Comparison of ENCODE assay signal across 11 mouse cellular contexts in genomic region chr16:44679082-44679481, GRCm38 (mm10). TPM values are rescaled to one million over a fixed set of nuclear protein-coding genes. Genes with fewer than 3 reads are reported as not detected.
DNase-seq lines count a peak whose midpoint lies in the region; ATAC-seq lines count a peak whose summit lies in the region.
"Had no signal": no experiment of that assay in that cellular context is flagged by ENCODE, and none has a peak within 500 bp of the region (broad histone marks: within the 10 kb centered on the region; RNA-seq: fewer than 3 reads in every experiment).

No protein-coding gene starts in this region.

- peaks cover 41% of the 10 kb centered on the region for H3K4me1 ChIP-seq in embryonic facial prominence, embryonic 13.5 days
- peaks cover 7% of the 10 kb centered on the region for H3K4me1 ChIP-seq in forebrain, embryonic 11.5 days (replicated peaks; ENCODE audit: control insufficient read depth, insufficient read depth, low read length)
- H3K4me1 ChIP-seq in hindbrain, embryonic 16.5 days (ENCODE audit: control insufficient read depth, insufficient read depth, low read depth, low read length): peaks cover 7% of the 10 kb centered on the region
- H3K4me1 ChIP-seq in midbrain, embryonic 14.5 days (ENCODE audit: control insufficient read depth, insufficient read depth, low read length): peaks cover 27% of the 10 kb centered on the region

- H3K9ac ChIP-seq in embryonic facial prominence, embryonic 13.5 days: no peak overlapping the region
- H3K9ac ChIP-seq in forebrain, embryonic 11.5 days (ENCODE audit: low read length): no peak overlapping the region
- no peak overlapping the region for H3K9ac ChIP-seq in hindbrain, embryonic 16.5 days (ENCODE audit: low read depth, low read length)
- H3K9ac ChIP-seq in midbrain, embryonic 14.5 days (replicated peaks; ENCODE audit: low read length): 0 out of 2 replicates have a peak overlapping the region, but pooled peaks have one; percentile 1
- H3K9ac ChIP-seq: lung, embryonic 15.5 days had no signal

- H3K36me3 ChIP-seq in embryonic facial prominence, embryonic 13.5 days: no peaks in the 10 kb centered on the region
- H3K36me3 ChIP-seq in forebrain, embryonic 11.5 days (ENCODE audit: control insufficient read depth, insufficient read depth, low read length): no peaks in the 10 kb centered on the region; the same call in 1 of the 2 replicates
- no peaks in the 10 kb centered on the region for H3K36me3 ChIP-seq in hindbrain, embryonic 16.5 days (ENCODE audit: control insufficient read depth, insufficient read depth, low read length)
- H3K36me3 ChIP-seq in midbrain, embryonic 14.5 days (ENCODE audit: control insufficient read depth, insufficient read depth, low read length): no peaks in the 10 kb centered on the region
- H3K36me3 ChIP-seq: lung, embryonic 15.5 days had no signal

- no peaks in the 10 kb centered on the region for H3K27me3 ChIP-seq in embryonic facial prominence, embryonic 13.5 days
- no peaks in the 10 kb centered on the region for H3K27me3 ChIP-seq in forebrain, embryonic 11.5 days (ENCODE audit: control insufficient read depth, insufficient read depth, low read length)
- H3K27me3 ChIP-seq in hindbrain, embryonic 16.5 days (replicated peaks; ENCODE audit: control insufficient read depth, insufficient read depth, low read length): no peaks in the 10 kb centered on the region
- H3K27me3 ChIP-seq in midbrain, embryonic 14.5 days (ENCODE audit: control insufficient read depth, insufficient read depth, low read length): no peaks in the 10 kb centered on the region
- H3K27me3 ChIP-seq: lung, embryonic 15.5 days had no signal

- H3K9me3 ChIP-seq in embryonic facial prominence, embryonic 13.5 days: 0 out of 2 replicates have a peak, but pooled peaks cover 4% of the 10 kb centered on the region
- H3K9me3 ChIP-seq in forebrain, embryonic 11.5 days (ENCODE audit: control insufficient read depth, low read length): peaks cover 4% of the 10 kb centered on the region; the same call in 1 of the 2 replicates
- peaks cover 5% of the 10 kb centered on the region; the same call in 1 of the 2 replicates for H3K9me3 ChIP-seq in hindbrain, embryonic 16.5 days (ENCODE audit: control insufficient read depth, low read length)
- peaks cover 10% of the 10 kb centered on the region for H3K9me3 ChIP-seq in midbrain, embryonic 14.5 days (ENCODE audit: control insufficient read depth, low read length)
- H3K9me3 ChIP-seq: lung, embryonic 15.5 days had no signal

- no peak for DNase-seq in forebrain, embryonic 11.5 days (ENCODE audit: low spot score)
- peak; percentile 64 for DNase-seq in midbrain, embryonic 14.5 days
- no peak for DNase-seq in gastrocnemius, postnatal 36 days
- no peak for DNase-seq in left cerebral cortex, postnatal 4 days
- no peak for DNase-seq in gastrocnemius, postnatal 25 days
- DNase-seq: cerebellum, adult 2 months; heart, postnatal 4 days; kidney, postnatal 14 days had no signal

- no peak overlapping the region for H3K4me3 ChIP-seq in embryonic facial prominence, embryonic 13.5 days
- no peak overlapping the region for H3K4me3 ChIP-seq in forebrain, embryonic 11.5 days (ENCODE audit: low read depth, low read length)
- no peak overlapping the region for H3K4me3 ChIP-seq in hindbrain, embryonic 16.5 days (ENCODE audit: low read length)
- peak overlapping the region; percentile 3 for H3K4me3 ChIP-seq in midbrain, embryonic 14.5 days (replicated peaks; ENCODE audit: low read depth, low read length)
- H3K4me3 ChIP-seq: lung, embryonic 15.5 days had no signal

- no peak for ATAC-seq in embryonic facial prominence, embryonic 13.5 days (ENCODE audit: insufficient number of reproducible peaks, insufficient read depth, low FRiP score, low TSS enrichment, low read depth)
- ATAC-seq in forebrain, embryonic 11.5 days (replicated peaks; ENCODE audit: low FRiP score): peak; percentile 77
- peak; percentile 55 for ATAC-seq in hindbrain, embryonic 16.5 days
- ATAC-seq in midbrain, embryonic 14.5 days (ENCODE audit: low FRiP score, low TSS enrichment): peak; percentile 77; the same call in 1 of the 2 replicates

- peak overlapping the region; percentile 31 for H3K4me2 ChIP-seq in embryonic facial prominence, embryonic 13.5 days
- H3K4me2 ChIP-seq in forebrain, embryonic 11.5 days (ENCODE audit: low read depth, low read length, severe bottlenecking): peak overlapping the region; percentile 29; the same call in 1 of the 2 replicates
- H3K4me2 ChIP-seq in hindbrain, embryonic 16.5 days (ENCODE audit: low read length): peak overlapping the region; percentile 42
- peak overlapping the region; percentile 41 for H3K4me2 ChIP-seq in midbrain, embryonic 14.5 days (ENCODE audit: low read length)
- H3K4me2 ChIP-seq: lung, embryonic 15.5 days had no signal

- H3K27ac ChIP-seq in embryonic facial prominence, embryonic 13.5 days: peak overlapping the region; percentile 83
- peak overlapping the region; percentile 92 for H3K27ac ChIP-seq in forebrain, embryonic 11.5 days (ENCODE audit: low read depth, low read length)
- no peak overlapping the region for H3K27ac ChIP-seq in hindbrain, embryonic 16.5 days (ENCODE audit: low read depth, low read length)
- peak overlapping the region; percentile 75 for H3K27ac ChIP-seq in midbrain, embryonic 14.5 days (replicated peaks; ENCODE audit: low read depth, low read length)
- H3K27ac ChIP-seq: lung, embryonic 15.5 days had no signal

- 22% methylated on average over 8 of the region's 8 CpGs for WGBS in embryonic facial prominence, embryonic 13.5 days
- WGBS in forebrain, embryonic 11.5 days: 27% methylated on average over 8 of the region's 8 CpGs
- WGBS in hindbrain, embryonic 16.5 days: 26% methylated on average over 8 of the region's 8 CpGs
- WGBS in midbrain, embryonic 14.5 days: 14% methylated on average over 8 of the region's 8 CpGs

- intact Hi-C loops in gastrocnemius, postnatal 36 days (cut with DNase I): loop anchor here (5.0 kb wide), 1 partner anchor 587 kb away; no protein-coding TSS in a partner anchor
- intact Hi-C loops in left cerebral cortex, postnatal 4 days (cut with DNase I): loop anchor here (10.0 kb wide), 1 partner anchor 114 kb away; no protein-coding TSS in a partner anchor

RNA-seq across cellular contexts. Expression of gene Nepro, which starts 45.0 kb away (rescaled TPM):
- polyA plus RNA-seq in embryonic facial prominence, embryonic 13.5 days (2015; fragmentation: Nextera tagmentation; extraction: Ambion mirVana): 9.9 and 10.0 TPM in 2 replicates
- 11.9 and 13.2 TPM in 2 replicates for polyA plus RNA-seq in forebrain, embryonic 11.5 days (2014; fragmentation: Nextera tagmentation; extraction: Ambion mirVana)
- polyA plus RNA-seq in hindbrain, embryonic 16.5 days (2015; fragmentation: Nextera tagmentation; extraction: Ambion mirVana): 3.2 and 4.7 TPM in 2 replicates
- 3.8 and 5.7 TPM in 2 replicates for polyA plus RNA-seq in midbrain, embryonic 14.5 days (2014; fragmentation: Nextera tagmentation; extraction: Ambion mirVana)
- total RNA-seq in gastrocnemius, postnatal 36 days (2021): 1 to 10 TPM; 3.5 to 3.6 TPM
- 1 to 10 TPM; 6.1 to 7.1 TPM for total RNA-seq in left cerebral cortex, postnatal 4 days (2021)
- 1 to 10 TPM; 3.2 to 4.3 TPM for total RNA-seq in gastrocnemius, postnatal 25 days (2021)
